Mouse (Mus musculus): ENCODE results near the gene Mrrf.
"Not testable (repeated sequence)": the region's sequence is repeated elsewhere in the genome, so short reads cannot be mapped to it uniquely, and the experiment has no call there.

Gene Mrrf

GRCm38 (mm10) chr2:36129051-36129450 is 7.1 kb upstream of the Mrrf start:
- no peak for DNase-seq (ENCODE audit: low read depth)

DNA sequence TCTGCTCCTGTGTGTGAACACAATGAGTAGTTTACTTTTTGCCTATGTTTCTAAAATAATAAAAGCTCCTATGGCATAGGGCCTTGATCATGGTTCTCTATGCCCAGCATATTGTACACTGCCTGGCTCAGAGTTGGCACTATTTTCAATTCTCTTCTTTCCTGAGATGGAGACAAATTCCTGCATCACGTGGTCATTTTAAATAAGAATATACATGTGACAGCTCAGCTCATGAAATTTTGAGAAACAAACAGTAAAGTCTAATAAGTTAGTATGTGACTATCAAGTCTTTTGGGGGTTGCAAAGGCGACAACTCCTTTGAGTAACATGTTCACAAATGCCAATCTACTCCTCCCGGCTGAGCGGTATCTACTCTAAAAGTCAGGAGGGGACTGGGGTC is 302 bp upstream of the Mrrf start:
- no peak for DNase-seq (ENCODE audit: low read depth)

- no peak for DNase-seq (ENCODE audit: low read depth)
Measured at GRCm38 (mm10) chr2:36139096-36139495, 2.9 kb downstream of the Mrrf start.

GRCm38 (mm10) chr2:36148876-36149365 is 12.7 kb downstream of the Mrrf start:
- DNase-seq (ENCODE audit: low read depth): no peak

- not testable (repeated sequence) for DNase-seq (ENCODE audit: low read depth)
Measured at GRCm38 (mm10) chr2:36152401-36152800, 16.2 kb downstream of the Mrrf start.

- DNase-seq (ENCODE audit: low read depth): no peak
Measured at GRCm38 (mm10) chr2:36157461-36157860, 21.3 kb downstream of the Mrrf start.

DNA sequence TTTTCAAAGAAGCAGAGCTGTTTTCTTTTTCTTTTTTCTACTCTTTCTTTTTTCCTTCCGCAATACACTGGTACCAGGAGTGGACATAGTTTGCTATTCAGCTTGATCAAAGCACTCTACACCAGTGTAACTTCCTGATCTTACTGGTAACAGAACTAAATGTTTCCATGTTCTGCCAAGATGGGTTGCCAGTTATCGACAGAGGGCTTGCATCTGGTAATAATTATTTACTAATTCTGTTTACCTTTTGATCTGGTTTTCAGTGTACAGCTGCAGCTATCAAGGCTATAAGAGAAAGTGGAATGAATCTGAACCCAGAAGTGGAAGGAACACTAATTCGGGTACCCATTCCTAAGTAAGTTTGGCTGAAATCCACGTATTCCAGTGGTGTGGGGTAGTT is 23.1 kb downstream of the Mrrf start:
- DNase-seq (ENCODE audit: low read depth): no peak

DNA sequence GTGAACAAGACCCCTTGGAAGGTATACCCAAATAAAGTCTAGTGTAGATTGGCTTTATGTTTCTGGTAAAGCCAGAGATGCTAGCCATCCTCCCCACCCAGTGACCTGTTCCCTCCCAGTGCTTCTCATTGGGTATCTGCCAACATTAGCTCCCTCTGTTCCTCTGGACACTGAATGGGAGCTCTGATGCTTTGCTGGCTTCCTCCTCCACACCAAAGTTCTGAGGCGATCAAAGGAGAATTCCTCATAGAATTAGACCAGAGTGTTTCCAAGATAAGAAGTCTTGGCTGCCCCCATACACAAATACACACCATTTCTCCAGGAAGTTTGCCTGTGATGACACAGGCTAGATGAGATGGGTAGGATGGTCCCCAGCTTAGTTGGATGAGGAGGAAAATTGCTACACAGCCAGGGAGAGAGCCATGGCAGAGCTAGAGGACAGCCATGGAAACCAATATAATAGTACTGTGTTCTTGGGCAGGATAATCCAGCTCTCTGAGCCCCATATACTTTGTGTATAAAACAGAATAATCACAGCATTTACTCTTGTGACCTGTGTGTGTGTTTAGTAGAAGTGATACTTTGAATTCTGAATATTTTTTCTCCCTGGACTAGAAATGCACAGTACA is 31.9 kb downstream of the Mrrf start:
- DNase-seq (ENCODE audit: low read depth): no peak

DNA sequence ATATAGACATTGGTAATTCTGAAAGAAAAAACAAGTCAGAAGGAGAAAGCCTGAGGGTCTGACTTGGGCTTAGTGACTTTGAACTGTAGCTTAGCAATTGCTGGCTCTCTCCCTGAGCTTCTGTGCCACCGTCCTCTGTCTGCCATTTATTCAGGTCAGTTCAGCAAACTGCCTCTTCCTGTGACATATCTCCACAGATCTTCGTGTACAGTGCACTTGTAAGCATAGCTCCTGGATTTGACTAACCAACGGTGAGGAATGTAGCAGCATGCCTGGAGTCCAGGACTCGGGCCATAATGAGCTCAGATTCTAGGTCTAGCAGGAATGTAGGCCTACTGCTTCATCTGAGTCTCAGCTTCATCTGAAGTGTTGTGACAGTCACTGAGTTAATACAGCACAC is 33.0 kb downstream of the Mrrf start:
- DNase-seq (ENCODE audit: low read depth): no peak

- no peak for DNase-seq (ENCODE audit: low read depth)
Measured at GRCm38 (mm10) chr2:36172136-36172535, 35.9 kb downstream of the Mrrf start.

DNA sequence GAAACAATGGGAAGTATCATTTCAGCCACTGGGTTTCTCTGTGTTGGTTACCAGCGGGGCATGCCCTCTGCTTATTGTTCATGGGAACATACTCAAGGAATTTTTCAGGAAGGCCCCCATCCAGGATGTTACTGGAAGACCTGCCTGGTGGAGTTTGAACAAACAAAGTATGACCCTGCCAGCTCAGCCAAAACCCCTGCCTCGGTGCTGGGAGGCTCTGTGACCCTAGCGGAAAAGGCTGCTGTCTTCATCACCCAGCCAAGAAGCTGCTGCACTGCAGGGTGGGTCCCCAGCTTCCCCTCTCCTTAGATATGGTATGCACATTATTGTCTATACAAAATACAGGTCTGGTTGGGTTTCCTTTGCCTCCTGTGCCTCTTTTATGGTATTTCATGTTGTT is 36.4 kb downstream of the Mrrf start:
- DNase-seq (ENCODE audit: low read depth): no peak

DNA sequence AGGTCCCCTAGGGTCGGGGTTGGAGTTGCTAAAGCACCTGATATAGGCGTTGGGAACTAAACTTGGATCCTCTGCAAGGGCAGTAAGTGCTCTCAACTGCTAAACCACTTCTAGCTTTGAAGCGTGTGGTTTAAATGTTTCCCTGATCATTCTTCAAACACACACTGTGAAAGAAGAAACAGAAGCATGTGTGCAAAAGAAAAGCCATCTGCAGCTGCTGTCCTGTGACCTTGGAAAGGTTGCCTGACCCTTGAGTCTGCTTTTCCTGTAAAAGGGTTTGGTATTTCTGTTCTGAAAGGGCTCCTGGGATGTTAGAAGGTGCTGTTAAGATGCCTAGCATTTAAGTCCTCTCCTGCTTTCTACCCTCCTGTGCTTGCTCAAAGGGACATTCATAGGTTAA is 43.3 kb downstream of the Mrrf start:
- no peak for DNase-seq (ENCODE audit: low read depth)

GRCm38 (mm10) chr2:36181587-36182368 is 45.6 kb downstream of the Mrrf start:
- not testable (repeated sequence) for DNase-seq (ENCODE audit: low read depth)

DNA sequence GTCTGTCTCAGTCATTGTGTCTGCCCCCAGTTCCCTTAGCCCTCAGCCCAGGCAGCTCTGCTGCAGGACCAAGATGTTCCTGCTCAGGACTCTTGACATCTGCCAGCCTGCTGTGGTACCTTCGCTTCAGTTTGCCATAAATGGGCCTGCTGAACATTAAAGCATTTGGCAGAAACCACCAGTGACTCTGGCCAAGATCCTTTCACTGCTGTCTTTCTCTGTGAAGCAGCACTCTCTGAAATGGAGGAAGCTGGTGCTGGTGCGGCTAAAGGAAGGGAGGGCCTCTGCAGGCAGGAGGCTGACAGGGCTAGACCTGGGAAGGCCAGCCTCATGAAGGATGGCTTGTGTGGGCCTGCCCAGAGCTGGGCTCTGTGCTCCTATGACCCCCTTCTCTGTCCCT is 47.1 kb downstream of the Mrrf start:
- DNase-seq (ENCODE audit: low read depth): no peak

DNA sequence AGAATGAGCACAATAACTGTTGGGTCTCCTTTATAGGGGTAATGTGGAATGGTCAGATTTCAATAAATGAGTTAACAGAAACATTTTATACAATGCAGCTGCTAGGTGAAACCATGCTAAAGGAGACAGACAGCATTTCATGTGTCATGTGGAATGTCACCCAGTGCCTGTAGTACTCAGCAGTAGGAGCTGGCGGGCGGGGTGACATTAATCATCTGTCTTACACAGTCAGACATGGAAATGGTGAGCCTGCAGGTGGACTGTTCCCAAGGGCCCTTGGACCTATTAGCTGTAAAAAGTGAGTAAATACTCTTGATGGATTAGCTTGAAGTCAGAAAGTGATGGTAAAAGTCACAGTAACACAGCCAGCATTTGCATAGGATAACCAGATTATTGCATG is 48.0 kb downstream of the Mrrf start:
- no peak for DNase-seq (ENCODE audit: low read depth)

DNA sequence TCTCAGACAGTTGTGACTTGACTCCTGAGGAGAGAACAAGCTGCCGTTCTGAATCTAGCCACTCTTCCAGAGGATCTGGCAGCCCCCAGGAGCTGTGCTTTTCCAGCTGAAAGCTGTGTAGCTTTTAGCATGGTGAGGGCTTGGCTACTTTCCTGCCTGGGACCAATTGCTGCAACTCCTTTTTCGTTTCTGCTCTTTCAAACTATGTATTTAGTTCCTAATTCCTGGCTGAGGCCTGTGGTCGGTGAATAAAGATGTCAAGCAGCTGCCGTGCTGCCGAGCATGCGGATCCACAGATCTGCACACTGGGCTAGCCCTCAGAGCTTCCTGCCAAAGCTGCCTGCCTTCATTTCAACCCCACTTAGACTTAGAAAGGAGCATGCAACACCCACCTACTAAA is 48.7 kb downstream of the Mrrf start:
- no peak for DNase-seq (ENCODE audit: low read depth)

- DNase-seq (ENCODE audit: low read depth): not testable (repeated sequence)
Measured at GRCm38 (mm10) chr2:36189200-36189599, 53.0 kb downstream of the Mrrf start.

DNA sequence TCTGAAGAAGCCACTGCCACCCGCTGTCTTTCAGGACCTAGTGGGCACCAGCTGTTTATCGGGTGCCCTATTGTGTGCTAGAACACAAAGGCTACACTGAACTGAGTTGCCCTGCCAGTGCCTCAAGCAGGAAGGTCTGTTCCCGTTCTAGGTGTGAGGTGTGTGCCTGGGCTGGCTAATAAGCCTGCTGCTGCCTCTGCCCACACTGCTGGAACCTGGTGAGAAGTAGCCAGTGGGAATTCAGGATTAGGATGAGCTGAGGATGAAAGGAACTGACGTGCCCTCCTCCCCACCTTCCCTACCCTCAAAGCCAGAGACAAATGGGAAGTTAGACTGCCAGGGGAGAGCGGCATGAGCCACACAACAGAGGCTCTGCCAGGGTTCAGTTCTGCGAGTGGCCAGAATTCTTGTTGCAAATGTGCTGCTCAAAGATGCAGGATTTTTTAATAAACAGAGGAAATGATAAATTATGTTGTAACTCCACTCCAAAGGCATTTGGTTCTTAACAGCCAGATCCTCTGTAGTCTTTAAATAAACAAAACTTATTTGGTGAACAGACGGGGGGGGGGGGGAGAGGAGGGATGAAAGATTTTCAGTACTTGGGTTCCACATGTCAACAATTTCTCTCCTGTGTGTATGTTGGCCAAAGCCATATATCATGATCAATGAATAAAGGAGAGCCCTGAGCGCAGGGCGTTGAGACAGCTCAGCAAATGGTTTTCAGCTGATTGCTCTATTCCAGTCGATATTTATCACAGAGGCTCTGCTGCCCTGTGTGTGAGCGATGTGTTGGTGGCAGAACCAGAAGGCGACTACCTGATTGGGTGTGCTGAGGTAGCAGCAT is 55.1 kb downstream of the Mrrf start:
- DNase-seq (ENCODE audit: low read depth): no peak

- no peak for DNase-seq (ENCODE audit: low read depth)
Measured at GRCm38 (mm10) chr2:36197021-36197420, 60.8 kb downstream of the Mrrf start.

DNA sequence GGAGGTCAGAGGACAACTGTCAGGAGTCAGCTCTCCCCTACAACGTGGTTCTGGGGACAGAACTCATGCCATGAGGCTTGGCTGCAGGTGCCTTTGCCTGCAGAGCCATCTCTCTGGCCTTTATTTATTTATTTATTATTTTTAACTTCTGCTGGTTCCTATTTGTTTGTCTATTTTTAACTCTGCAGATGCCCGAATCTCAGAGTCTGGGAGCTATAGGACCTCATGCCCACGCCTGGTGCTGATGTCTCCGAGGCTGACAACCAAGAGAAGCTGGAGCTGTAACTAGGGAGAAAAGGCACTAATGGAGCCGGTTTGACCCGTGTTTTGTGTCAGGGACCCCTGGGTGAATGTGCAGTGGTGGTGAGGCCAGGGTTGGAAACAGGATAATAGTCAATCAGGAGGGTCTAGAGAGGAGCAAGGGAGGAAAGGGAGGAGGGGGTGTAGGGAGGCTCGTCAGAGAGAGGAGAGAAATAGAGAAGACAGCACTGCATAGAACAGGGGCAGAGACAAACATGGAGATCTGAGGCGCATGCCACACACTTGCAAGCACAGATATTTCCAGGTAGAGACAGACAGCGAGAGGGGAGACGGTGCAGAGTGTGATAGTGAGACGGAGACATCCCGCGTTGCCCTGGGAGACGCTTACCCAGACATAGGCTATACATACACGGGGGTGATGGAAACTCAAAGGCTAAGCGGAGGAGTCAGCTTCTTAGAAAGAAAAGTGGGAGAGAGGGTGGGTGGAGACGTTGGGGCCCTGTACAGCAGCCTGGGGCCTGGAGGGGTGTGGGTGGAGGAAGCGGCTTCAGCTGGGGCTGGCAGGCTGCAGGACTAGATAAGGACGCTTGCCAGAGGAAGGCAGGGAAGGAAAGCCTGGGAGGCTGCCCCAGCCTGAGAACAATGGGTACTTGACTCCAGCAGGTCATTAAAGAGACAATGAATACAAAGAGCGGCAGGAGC is 62.0 kb downstream of the Mrrf start:
- DNase-seq (ENCODE audit: low read depth): no peak

GRCm38 (mm10) chr2:36198882-36199262 is 62.7 kb downstream of the Mrrf start:
- DNase-seq (ENCODE audit: low read depth): no peak

- DNase-seq (ENCODE audit: low read depth): no peak
Measured at GRCm38 (mm10) chr2:36200813-36201212, 64.6 kb downstream of the Mrrf start.
